Mouse (Mus musculus) right cerebral cortex, postnatal 14 days (tissue): ENCODE data around the gene Itgb3bp.

Source experiments
- DNase-seq: peaks from one replicate; pipeline ENCODE4 v3.0.0; 2022

Gene Itgb3bp

DNA sequence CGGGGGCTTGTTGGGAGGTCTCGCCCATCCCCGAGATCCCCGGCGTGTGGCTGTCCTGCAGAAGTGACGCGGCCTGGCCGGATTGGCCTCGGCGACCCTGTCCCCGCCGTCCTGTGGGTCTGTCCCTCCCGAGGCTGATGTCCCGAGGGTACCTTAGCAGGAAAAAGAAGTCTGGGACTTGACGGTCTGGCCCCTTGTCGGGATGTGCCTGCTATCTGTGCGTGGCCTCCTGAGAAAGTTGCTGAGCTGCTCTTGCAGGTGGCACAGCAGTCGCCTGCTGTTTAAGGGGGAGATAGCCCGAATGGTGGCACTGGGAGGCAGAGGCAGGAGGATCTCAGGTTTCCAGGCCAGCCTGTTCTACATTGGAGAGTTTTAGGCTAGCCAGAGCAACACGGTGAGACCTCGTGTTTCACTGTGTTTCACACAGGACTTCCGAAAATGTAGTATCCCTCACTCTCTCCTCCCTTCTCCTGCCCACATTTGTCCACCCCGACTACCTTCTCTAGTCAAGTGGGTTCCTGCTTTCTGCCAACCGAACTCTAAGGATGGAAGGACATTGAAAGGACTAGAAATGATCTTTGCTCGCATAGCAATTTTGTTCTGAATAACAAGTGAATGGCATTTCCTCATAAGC, 213.7 kb downstream of the Itgb3bp start:
- no peak for DNase-seq
